Mouse (Mus musculus) urinary bladder, adult 18-20 months (tissue): ENCODE results near the gene Tnfrsf21.

Experiments
- DNase-seq, 2 experiments: peaks; one replicate each; pipeline ENCODE4 v3.0.0; 2022; ENCODE audit warnings: low spot score in 2 of 2, mixed read lengths in 2 of 2

Gene Tnfrsf21

GRCm38 (mm10) chr17:43016371-43017331 is at the start of gene Tnfrsf21:
Tnfrsf21 (plus strand) TSS chr17:43016555.
- DNase-seq = peak; percentile 88 to 92

DNA sequence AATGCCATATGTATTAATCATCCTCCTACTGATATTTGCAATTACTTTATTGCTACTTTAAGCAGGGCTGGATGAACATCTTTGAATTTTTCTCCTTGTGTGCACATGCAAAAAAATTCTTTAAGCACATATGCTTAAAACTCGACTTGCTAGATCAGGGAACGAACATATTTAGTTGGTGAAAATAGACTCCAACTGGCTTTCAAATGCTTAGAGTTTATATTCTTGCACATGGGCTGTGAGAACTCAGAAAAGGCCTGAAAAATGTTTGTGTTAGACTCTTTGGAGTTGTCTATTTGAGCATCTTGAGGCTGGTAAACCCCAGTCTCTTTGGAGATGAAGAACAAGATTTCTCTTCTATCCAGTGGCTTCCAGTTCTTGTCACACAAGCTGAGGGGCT is 48.2 kb upstream of the Tnfrsf21 start:
- DNase-seq = no peak

DNA sequence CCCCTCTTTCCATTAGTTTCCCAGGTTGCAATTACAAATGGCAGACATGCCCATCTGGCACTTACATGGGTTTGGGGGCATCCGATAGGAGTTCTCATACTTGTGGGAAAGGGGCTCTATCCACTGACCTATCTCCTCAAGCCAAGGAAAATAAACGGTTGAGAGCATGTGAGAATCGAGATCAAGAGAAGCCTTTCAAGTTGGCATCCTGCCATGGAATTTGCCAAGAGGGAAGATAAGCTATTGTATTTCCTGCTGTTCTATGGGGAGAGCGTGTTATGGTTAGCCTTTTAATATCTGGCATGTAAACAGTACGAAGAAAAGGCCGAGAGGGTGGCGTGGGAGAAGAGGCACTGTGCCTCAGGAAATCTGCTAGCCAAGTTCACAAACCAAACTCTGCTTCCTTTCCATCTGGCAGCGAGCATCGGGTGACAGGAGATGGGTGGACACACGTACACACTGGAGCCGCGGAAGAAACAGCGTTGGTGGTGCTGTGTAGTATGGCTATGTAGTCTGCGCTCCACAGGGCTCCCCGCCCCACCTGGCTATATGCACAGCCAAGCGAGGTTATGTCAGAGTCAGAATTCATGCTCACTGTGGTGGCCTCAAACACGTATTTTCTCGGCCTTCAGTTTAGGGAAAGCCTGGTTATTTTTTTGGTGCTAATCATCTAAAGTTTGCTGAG is 40.9 kb upstream of the Tnfrsf21 start:
- no peak for DNase-seq

- DNase-seq = no peak
These were observed 38.6 kb upstream of the Tnfrsf21 start for GRCm38 (mm10) chr17:42977766-42978165.

GRCm38 (mm10) chr17:42978345-42978744 is 38.0 kb upstream of the Tnfrsf21 start:
- DNase-seq = no peak

GRCm38 (mm10) chr17:42981806-42982205 is 34.5 kb upstream of the Tnfrsf21 start:
- DNase-seq = no peak

GRCm38 (mm10) chr17:42982568-42982967 is 33.8 kb upstream of the Tnfrsf21 start:
- no peak for DNase-seq

DNA sequence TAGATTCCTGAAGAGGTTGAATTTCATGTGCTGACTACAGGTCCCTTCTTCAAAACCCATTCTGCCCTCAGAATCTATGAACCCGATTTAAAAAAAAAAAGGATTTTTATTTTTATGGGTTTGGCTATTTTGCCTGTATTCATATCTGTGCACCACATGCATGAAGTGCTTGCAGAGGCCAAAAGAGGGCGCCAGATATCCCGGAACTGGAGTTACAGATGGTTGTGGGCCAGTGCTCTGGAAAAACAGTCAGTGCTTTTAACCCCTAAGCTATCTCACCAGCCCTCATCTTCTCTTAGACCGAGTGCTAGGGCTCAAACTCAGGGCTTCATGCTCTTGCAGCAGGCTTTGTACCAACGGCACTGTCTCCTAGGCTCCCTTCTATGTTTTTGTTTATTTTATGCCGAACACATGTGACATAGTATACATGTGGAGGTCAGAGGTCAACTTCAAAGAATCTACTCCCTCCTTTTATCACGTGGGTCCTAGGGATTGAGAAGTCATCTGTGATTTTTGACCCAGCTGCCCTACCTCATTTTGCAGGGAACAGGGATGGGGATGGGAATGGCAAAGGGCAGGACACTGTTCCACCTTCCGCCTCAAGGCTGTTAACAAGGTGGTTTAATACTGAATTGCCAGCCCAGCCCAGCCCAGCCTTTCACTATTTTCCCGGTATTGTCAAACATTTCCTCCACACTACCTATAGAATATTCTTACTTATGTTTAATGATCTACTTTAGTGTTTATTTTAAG is 30.3 kb upstream of the Tnfrsf21 start:
- DNase-seq = no peak

DNA sequence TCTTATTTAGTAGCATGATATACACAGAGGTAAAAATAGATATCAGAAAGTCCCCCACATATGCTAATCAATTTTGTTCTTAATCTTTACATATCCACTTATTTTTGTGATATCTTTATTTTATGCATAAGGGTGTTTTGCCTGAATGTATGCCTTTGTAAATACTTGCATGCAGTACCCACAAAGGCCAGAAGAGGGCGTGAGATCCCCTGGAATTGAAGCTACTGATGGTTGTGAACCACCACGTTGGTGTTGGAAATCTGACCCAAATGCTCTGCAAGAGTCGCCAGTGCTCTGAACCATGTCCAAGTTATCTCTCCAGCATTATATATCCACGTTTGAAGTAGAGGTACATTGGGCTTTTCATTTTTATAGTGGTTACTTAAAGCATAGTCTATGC is 28.7 kb upstream of the Tnfrsf21 start:
- no peak for DNase-seq

DNA sequence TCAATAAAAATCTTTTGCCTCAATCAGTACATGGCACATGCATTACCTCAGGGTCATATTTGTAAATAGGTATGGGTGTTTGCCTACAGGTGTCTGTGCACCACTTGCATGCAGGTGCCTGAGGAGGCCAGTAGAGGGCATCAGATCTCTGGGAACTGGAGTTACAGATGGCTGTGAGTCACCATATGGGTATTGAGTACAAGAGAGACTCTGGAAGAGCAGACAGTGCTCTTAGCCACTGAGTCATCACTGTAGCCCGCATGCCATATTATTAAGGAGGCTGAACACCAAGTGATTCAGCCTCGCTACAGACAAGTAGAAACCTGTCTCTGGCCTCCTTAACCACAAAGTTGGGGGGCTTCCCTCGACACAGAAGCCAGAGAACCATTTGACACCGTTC is 26.4 kb upstream of the Tnfrsf21 start:
- DNase-seq = no peak

DNA sequence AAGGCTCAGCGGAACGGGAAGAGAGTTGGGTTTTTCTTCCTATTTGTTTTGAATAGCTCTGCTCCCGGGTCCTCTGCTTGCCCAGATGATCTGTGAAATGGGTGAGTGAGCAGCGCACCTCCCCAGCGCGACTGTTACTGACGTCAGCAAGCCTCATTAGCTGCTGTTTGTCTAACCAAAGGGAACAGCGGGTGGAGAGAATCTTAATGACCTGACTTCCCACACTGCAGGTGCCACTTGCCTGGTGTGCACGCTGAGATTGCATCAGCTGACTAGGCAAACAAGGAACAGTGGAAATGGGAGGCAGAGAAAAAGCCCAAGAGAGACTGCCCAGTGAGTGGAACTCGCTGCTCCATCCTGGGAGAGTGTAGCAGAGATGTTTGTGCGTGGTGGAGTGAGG is 25.2 kb upstream of the Tnfrsf21 start:
- no peak for DNase-seq

- no peak for DNase-seq
These were observed 16.8 kb upstream of the Tnfrsf21 start for GRCm38 (mm10) chr17:42999446-42999977.

- DNase-seq = no peak
These were observed 15.8 kb upstream of the Tnfrsf21 start for GRCm38 (mm10) chr17:43000598-43000997.

DNA sequence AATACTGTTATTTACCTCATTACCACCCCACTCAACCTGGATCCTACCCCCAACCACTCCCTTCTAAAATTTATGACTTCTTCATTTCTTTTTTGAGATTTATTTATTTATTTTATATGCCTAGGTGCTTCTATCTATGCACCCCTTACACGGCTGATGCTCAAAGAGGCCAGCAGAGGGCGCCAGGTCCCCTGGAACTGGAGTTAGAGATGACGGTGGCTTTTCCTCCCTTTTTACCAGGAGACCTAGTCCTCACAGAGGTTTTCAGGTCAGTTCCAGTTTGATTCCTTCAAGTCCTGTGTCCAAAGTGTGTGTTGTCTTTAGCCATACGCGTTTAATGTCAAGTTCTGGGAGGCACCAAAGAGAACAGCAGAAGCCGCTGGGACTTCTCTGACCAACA is 3.6 kb upstream of the Tnfrsf21 start:
- DNase-seq = peak in 1 of 2 experiments; percentile 19

DNA sequence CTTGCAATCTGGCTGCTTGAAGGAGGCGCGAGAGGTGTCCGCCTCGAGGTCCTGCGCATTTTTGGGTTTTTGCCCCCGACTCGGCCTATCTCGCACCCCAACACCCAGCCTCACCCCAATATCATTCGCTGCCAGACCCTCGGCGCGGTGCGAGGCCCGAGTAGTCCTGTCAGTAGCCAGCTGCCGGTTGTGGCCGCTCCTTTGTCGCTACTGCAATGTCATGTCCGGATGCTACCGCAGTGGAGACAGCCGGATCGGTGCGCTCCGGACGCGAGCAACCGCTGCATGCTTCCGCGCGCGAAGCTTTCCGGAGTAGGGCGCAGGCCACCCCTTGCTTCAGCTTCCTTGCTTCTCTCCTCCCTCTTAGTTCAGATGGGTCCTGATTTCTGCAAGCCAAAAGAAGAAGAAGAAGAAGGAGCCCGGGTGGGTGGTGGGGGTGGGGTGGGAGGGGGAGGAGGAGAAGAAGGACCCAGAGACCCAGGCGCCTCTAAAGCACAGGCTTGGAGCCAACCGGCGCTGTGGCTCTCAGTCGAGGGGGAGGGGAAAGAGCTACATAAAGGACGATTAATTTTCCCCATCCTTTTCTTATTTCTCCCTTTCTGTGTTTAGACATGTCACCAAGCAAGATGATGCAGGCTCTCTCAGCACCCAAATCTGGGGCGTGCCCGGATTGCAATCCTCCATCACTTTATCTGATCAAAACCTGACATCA is 1.1 kb downstream of the Tnfrsf21 start:
- peak in 1 of 2 experiments; percentile 39 for DNase-seq

DNA sequence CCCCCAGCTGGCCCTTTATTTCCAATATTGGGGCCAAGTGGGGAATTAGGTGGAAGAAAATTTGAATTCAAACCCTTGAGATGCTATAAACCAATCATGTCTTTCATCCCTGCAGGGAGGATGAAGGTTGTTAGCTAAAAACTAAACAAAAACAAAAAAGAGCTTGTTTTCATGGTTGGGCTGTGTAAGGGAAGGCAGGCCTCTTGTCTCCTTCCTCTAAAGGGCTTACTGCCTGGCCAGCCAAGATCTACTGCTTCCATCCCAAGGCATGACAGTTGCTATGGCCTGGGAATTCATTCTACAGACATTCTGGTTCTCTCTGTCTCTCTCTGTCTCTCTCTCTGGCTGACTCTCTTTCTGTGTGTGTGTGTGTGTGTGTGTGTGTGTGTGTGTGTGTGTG is 1.7 kb downstream of the Tnfrsf21 start:
- no peak for DNase-seq

DNA sequence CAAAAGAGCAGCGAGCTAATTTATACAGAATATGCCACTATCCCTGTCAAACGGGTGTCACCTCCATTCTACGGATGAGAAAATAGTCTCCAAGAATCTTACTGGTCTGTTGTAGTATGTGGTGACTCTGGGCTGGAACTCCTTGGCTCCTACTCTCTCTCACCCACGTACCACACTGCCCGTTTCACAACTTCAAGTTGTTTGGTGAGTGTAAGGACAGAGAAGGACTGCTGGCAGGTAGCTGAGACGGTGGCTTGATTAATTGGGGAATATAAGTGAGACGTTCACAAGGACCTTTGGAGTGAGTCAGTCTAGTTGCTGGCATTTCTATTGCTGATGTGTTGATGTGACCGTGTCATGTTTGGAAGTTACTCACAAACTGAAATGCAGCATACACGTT is 3.3 kb downstream of the Tnfrsf21 start:
- no peak for DNase-seq

- no peak for DNase-seq
These were observed 4.7 kb downstream of the Tnfrsf21 start for GRCm38 (mm10) chr17:43021017-43021416.

- no peak for DNase-seq
These were observed 5.7 kb downstream of the Tnfrsf21 start for GRCm38 (mm10) chr17:43022056-43022455.

DNA sequence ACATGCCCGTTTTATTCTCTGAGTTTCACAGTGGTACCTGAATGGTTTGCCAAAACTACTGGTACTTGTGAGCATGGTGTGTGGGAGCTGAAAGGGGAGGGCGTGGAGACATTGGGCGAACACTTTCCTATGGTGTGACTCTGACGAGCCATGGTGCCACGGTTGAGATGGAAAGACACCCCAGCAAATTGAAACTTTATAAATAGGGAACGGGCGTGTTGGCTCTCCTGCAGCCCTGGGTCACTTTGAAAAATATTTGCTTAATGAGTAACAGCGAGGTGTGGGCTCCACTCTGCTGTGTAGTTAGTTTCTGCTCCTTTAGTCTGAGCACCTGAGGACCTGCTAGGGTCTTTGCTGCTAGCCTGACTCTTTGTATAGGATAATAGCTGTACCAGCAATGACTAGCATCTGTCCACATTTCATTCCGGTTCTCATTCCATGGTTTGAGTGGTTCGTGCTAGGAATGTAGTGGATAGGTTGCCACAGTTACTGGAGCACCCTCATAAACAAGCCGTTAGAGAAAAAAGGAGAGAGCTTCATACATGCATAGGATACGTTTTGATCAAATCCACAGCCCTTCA is 7.4 kb downstream of the Tnfrsf21 start:
- DNase-seq = no peak

DNA sequence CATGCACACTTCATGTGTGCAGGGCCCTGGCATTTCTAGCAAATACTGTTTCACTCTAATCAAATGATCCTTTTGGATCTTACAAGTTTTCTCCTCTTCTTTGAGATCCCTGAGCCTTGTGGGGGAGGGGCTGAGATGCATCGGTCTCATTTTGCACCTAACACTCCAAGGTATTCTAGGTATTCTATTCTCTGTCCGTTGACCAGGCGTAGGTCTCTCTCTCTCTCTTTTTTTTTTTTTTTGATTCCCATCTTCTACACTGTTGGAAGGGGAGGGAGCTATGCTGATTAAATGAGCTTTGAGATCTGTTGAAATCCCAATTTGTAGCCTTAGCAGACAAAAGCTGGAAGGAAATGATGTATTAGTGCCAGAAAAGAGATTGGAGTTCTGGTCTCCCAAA is 8.2 kb downstream of the Tnfrsf21 start:
- DNase-seq = no peak
